Mouse (Mus musculus) embryo, embryonic 11 days (tissue): ENCODE measurements at regions not wholly inside any gene's neighbourhood (a gene's known extent, or its start where the extent isn't known, plus 50 kb on each side); places are given as distances from the start of the nearest gene placed in this dataset.
"Not testable (repeated sequence)": the region's sequence is repeated elsewhere in the genome, so short reads cannot be mapped to it uniquely, and the experiment has no call there.

Experiments
- DNase-seq: peaks from one replicate; pipeline ENCODE4 v3.0.0-alpha.2; 2015

DNA sequence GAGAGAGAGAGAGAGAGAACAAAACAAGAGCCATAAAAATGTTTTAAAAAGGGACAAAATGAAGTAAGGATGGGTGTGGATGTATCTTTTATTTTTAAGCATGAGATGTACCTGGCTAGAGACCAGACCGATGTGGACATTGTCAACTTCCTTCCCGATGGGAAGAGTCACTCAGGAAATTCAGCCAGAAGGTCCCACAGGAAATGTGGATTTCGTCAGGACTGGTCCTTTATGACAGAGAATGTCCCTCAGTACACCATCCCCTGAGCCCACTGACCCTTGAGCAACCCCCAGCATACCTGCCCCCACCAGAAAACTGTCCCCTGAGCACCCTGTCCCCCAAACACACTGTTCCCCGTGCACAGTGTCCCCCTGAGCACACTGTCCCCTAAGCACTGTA, 317.2 kb upstream of the Maf start:
- no peak for DNase-seq

DNA sequence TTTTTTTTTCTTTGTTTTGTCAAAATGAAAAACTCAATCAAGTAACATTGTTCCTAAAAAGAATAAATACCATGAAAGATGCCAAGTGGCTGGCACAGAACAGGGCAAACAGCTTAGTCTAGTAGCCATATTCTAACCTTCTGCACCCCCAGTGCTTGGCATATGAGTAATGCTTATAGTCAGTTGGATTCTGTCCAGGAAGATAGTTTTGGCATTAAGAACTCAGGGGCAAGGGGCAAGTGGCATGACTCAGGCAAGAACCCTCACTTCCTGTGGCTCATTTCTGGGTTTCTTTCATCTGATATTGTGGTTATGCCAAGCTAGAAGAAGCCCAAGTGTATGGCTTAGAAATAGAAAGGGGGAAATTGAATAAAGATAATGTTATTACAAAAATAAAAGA, 314.1 kb upstream of the Maf start:
- no peak for DNase-seq

DNA sequence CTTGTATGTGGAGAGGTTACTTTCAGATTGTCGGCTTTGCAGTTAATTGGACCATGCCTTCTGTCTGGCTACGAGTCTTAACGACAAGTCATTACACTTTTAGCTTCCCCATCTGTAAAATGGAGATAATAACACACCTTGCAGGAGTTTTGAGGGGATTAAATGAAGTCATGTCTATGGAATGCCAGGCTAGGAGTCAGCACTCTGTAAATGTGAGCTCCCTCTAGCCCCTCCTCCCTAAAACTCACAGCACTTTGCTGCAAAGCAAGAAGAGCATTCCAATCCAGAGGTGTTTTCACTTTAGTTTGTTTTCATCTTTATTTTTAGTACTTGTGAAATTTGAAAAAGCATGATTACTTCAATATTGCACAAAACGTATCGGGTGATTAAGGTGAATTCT, 287.7 kb upstream of the Maf start:
- no peak for DNase-seq

DNA sequence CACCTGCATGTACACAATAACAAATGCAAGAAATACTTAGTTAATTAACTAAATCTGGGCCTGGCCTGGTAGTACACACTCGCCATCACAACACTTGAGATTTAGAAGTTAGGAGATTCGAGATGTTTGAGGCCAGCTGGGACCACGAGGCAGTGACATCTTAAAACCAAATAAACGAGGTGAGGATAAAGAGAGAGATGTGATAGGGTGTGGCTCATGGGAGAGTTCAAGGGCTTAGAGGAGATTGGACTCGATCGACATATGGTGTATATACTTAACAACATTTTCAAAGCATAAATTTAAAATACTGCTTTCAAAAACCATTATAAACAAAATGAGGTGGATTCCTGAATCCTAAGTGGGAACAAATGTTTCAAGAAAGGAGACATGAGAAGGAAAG, 284.4 kb upstream of the Maf start:
- DNase-seq, result no peak

DNA sequence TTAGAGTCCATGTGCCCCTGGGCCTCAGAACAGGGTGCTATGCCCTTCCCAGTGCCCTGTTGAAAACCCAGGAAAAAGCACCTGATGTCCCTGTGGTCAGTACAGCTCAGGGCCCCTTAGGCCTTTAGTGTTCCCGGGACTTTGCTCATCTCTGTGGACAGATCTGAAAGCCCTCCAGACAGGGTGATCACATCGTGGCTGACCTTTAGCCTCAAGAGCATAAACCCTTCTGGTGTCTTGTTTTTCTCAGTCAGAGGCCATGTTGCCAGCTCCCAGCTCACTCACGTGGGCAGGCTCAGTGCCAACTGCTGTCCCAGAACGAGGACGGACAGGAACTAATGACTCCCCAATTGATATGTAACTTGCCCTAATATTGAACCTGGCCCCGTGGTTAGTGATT, 275.8 kb upstream of the Maf start:
- no peak for DNase-seq

- DNase-seq, result no peak
Measured at GRCm38 (mm10) chr8:115982326-115982725, 274.7 kb upstream of the Maf start.

- DNase-seq, result no peak
Measured at GRCm38 (mm10) chr8:115981426-115981825, 273.8 kb upstream of the Maf start.

DNA sequence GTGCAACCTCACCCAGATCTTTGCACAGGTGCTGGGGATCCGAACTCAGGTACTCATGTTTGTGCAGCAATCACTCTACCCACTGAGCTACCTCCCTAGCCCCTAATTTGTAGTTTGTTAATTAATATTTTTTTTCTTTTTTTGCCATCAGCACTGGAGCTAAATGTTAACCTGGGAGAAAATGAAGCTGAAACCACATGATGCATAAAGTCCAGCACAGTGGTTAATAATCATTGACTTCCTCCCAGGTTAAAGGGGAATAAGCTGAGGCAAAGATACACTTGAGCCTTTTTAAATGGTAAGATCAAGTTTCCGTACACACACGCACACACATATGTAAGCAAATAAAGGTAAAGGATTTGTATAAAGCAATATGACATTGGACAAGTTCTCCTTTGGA, 273.0 kb upstream of the Maf start:
- DNase-seq, result no peak

- no peak for DNase-seq
Measured at GRCm38 (mm10) chr8:115977152-115977551, 269.6 kb upstream of the Maf start.

GRCm38 (mm10) chr8:115974706-115975105, 267.1 kb upstream of the Maf start:
- no peak for DNase-seq

DNA sequence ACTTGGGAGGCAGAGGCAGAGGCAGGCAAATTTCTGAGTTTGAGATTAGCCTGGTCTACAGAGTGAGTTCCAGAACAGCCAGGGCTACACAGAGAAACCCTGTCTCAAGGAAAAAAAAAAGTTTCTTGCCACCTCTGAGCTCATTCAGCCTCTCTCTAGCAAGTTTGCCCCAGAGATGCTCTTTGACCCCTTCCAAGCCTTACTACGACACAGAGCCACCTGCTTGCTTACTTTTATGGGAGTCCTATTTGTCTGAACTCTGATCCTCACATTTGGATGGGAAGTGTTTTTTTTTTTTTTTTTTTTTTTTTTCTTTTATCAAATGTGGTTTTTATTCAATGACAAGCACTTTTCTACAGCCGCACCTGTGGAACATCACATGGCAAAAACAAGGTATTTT, 263.8 kb upstream of the Maf start:
- DNase-seq, result not testable (repeated sequence)

- no peak for DNase-seq
Measured at GRCm38 (mm10) chr8:115968121-115968520, 260.5 kb upstream of the Maf start.

DNA sequence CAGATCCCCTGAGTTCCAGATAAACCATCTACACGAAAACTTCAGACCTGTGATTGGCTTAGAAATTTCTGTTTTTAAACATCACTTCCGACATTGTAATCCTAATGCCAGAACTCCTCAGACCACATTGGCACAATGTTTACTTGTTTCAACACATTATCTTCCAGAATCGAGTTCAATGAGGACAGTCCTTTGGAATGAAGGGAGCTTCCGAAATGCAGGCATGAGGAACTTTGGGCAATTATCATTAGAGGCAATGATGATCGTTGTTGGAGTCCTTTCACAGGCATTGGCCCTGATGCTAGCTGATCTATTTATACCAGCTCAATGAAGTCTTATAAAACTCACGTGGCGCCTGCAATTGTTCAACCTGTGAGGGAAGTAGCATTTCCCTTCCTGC, 258.4 kb upstream of the Maf start:
- no peak for DNase-seq

GRCm38 (mm10) chr8:115955371-115955770, 247.8 kb upstream of the Maf start:
- DNase-seq, result no peak

GRCm38 (mm10) chr8:115953783-115954470, 246.3 kb upstream of the Maf start:
- no peak for DNase-seq

GRCm38 (mm10) chr8:115952496-115952895, 244.9 kb upstream of the Maf start:
- DNase-seq, result no peak

GRCm38 (mm10) chr8:115948916-115949315, 241.3 kb upstream of the Maf start:
- DNase-seq, result no peak

DNA sequence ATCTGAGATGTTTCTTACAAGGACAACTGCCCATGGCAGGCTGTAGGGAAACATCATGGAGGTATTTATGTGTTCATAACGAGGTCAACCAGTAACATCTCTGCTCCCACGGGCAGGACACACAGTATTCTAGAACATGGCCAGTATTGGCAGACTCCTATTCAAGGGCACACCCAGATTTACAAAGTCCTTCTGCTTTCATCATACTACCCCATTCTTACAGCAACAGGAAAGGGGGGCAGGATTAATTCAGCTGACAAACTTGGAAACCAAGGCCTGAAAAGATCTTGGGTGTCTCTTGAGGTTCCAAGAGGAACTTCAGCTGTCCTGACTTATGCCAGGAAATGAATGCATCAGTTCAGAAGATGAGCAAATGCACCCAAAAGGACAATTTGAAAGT, 240.4 kb upstream of the Maf start:
- no peak for DNase-seq

- DNase-seq, result peak; percentile 72
Measured at GRCm38 (mm10) chr8:115942731-115943509, 235.3 kb upstream of the Maf start.

- no peak for DNase-seq
Measured at GRCm38 (mm10) chr8:115929472-115930210, 222.0 kb upstream of the Maf start.

DNA sequence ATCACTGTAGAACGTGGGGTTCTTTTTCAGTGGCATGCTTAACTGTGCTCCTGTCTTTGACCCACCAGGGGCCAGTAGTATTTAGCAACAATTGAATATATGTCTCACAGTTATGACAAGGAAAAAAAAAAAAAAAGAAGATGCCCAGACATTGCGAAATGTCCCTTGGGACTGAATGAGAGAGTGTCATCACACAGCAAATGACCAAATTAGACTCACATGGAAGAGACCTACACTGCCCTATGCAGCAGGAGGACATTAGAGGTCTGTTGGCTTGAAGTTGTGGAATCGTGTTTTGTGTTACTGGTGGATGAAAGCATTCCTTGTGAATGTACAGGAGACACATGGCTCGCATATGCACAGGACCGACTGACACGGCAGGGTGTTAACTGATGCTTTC, 214.3 kb upstream of the Maf start:
- DNase-seq, result no peak

DNA sequence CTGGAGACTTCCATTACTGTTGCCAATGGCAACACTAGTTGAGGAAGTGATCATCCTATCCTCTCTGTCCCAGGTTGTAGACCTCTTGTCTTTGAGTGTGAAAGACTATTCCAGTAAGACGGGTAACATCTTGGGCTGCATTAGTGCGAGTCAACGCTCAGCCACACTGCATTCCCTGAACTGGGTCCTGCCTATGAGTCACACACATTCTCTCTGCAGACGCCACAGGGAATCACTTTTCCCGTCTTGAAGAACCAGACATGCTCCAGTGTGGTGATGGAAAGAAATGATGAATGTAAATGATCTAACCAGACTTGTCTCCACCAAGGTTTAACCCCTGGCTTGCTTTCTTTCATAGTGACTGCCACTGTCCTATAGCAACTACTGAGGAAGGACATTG, 199.1 kb upstream of the Maf start:
- DNase-seq, result no peak

DNA sequence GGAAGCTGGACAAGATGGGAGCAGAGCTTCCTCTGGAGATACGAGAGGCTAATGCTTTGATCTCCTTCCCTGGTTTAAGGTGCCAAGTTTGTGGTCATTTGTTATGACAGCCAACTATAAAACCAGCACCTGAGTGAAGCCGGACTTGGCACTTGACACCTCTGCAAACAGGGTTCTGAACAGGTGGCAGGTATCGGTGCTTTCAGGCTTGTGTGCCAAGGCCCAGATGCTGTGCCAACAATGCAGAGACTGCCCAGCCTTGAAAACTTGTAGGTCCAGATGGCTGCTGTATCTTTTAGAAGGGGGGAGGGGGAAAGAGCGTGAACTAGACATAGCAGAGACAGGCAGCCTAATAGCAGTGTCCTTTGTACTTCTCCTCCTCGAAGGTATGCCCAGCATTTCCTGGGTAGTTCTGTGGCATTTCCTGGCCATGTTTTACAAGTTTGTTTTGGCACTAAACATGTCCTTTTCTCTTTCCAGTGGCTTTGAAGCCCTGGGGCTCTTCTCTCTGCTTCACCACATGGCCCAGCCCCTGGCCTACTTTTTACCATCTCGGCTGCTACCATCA, 196.3 kb upstream of the Maf start:
- no peak for DNase-seq
